Mouse (Mus musculus): ENCODE results near the gene Gngt2. TPM values are rescaled to one million over a fixed set of nuclear protein-coding genes. Genes with fewer than 3 reads are reported as not detected.

Gngt2 gene
- polyA plus RNA-seq, 1 experiment from 2014 or later, result 24.2 TPM

DNA sequence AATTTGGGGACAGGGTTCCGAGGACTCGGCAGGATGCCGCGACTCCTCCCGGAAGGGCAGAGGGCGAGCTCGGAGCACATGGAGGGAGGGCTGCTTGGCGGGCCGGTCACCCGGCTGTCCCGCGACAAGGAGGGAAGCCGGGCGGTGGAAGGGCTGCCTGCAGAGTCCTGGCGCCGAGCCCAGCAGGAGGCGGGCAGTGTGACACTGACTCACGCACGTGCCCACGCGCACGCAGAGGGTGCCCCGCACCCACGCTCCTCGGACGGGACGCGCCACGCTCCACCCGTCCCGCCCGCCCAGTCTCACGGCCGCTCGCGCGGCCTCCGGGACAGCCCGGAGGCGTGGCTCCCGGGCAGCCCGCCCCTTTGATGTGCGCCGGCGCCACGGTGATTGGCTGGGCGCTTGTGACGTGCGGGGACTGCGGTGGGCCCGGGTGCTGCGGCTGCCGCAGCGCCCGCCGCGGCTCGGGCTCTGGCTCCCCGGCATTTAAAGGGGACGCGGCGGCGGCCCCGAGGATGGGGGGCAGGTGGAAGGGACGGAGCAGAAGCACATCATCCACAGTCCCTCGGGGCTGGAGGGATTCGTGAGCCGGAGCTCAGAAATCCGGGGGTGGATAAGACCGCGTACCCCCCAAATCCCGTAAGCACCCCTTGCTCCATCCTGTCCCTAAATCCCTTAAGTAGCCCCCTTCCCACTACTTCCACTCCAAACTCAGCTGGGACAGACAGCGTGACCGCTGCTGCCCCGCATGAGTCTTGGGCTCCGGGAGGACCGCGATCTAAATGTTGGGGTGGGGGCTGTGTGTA is 12.7 kb upstream of the Gngt2 start, which contains the start of gene Phospho1:
Gene Phospho1, plus strand, starts transcription at position 429 of the 806 bp plus-strand sequence.
- Histone ChIP-seq H3K9ac (replicated peaks; ENCODE audit: low read length) (peak within 1 kb of the TSS; percentile 77), H3K9me3 (ENCODE audit: low read length) (no peaks in the 10 kb centered on the region), H3K27me3 (ENCODE audit: insufficient read depth, low read length) (peaks cover 41% of the 10 kb centered on the region), H3K27ac (ENCODE audit: low read length) (no peak within 1 kb of the TSS), H3K4me3 (ENCODE audit: low read length) (peak within 1 kb of the TSS; percentile 68), H3K4me2 (replicated peaks; ENCODE audit: low read depth, low read length) (peak within 1 kb of the TSS; percentile 98), H3K36me3 (ENCODE audit: insufficient read depth, low read length) (no peaks in the 10 kb centered on the region), H3K4me1 (ENCODE audit: insufficient read depth, low read length) (peaks cover 14% of the 10 kb centered on the region)
- WGBS, result under 1% methylated on average over 77 of the region's 78 CpGs
- ATAC-seq (ENCODE audit: low FRiP score, low TSS enrichment), result peak; percentile 96

DNA sequence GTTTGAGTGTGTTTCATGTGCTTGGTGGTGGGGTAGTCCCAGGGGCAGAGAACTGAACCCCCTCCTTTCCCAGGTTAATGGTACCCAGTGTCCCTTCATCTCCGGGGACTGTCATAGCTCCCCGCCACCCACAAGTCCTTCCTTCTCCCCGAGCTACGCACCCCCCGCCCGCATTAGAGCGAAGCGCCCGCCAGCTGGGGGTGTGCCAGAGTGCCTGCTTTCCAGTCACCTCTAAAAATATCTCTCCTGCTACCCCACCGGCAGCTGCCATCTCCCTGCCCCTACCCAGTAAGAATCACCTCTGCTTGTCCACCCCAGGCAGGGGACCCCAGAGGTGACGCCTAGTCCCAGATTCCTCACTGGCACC is 12.2 kb upstream of the Gngt2 start:
- 5% methylated on average over 11 of the region's 11 CpGs for WGBS
- H3K27me3 ChIP-seq (ENCODE audit: insufficient read depth, low read length), result peaks cover 47% of the 10 kb centered on the region
- no peaks in the 10 kb centered on the region for H3K36me3 ChIP-seq (ENCODE audit: insufficient read depth, low read length)

DNA sequence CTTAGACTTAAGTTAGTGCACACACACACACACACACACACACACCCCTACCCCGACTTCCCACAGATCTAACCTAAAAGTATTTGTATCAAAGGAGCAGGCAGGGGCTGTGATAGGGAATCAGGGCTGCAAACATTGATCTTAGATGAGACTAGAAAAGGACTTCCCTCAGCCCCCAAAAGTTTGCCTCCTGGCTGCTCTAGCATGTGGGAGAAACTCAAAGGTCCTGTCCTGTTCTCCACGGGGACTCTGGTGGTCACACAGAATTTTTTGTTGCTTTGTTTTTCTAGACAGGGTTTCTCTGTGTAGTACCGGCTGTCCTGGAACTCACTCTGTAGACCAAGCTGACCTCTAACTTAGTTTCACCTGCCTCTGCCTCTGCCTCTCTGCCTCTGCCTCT is 11.4 kb upstream of the Gngt2 start:
- Histone ChIP-seq H3K4me2 (replicated peaks; ENCODE audit: low read depth, low read length) (no peak overlapping the region), H3K4me1 (ENCODE audit: insufficient read depth, low read length) (peaks cover 19% of the 10 kb centered on the region), H3K4me3 (ENCODE audit: low read length) (no peak overlapping the region), H3K9ac (replicated peaks; ENCODE audit: low read length) (no peak overlapping the region), H3K36me3 (ENCODE audit: insufficient read depth, low read length) (no peaks in the 10 kb centered on the region), H3K9me3 (ENCODE audit: low read length) (no peaks in the 10 kb centered on the region), H3K27me3 (ENCODE audit: insufficient read depth, low read length) (peaks cover 54% of the 10 kb centered on the region), H3K27ac (ENCODE audit: low read length) (no peak overlapping the region)
- 39% methylated on average over 3 of the region's 3 CpGs for WGBS
- no peak for ATAC-seq (ENCODE audit: low FRiP score, low TSS enrichment)

More for the DNA sequence above, 12.2 kb upstream of the Gngt2 start:
- Histone ChIP-seq H3K27ac (ENCODE audit: low read length) (no peak overlapping the region), H3K9ac (replicated peaks; ENCODE audit: low read length) (peak overlapping the region; percentile 77), H3K4me3 (ENCODE audit: low read length) (peak overlapping the region; percentile 68), H3K9me3 (ENCODE audit: low read length) (no peaks in the 10 kb centered on the region), H3K4me1 (ENCODE audit: insufficient read depth, low read length) (peaks cover 14% of the 10 kb centered on the region), H3K4me2 (replicated peaks; ENCODE audit: low read depth, low read length) (peak overlapping the region; percentile 98)
- ATAC-seq (ENCODE audit: low FRiP score, low TSS enrichment), result peak; percentile 21; the same call in 1 of the 2 replicates

DNA sequence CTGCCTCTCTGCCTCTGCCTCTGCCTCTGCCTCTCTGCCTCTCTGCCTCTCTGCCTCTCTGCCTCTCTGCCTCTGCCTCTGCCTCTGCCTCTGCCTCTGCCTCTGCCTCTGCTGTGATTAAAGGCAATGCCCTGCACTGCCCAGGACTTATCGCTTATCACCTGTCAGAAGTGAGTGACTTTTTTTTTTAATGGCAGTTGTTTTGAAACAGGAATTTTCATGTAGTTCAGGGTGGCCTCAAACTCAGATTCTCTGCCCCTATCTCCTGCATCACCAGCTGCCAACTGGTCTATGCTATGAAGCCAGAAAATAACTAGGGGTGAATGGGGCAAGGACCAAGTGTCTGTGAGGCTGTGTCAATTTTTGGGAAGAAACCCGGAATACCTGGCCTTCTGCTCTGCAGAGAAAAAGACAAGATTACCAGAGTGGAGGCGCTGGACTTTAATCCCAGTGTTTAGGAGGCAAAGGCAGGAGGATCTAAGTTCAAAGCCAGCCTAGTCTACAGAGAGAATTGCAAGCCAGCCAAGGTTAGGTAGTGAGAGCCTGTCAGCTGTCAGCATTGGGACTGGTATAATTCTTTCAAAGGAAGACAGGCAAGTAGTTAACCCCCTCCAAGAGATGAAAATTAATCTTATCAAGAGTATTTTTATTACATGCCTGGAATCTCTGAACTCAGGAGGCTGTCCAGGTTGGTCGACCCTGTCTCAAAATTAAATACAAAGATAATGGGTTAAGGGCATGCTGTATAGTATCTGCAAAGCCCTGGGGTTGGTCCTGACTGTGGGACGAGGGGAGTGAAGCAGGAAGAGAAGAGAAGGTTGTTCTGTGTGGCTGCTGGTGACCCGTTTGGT is 10.5 kb upstream of the Gngt2 start:
- WGBS, result 48% methylated on average over 6 of the region's 6 CpGs

DNA sequence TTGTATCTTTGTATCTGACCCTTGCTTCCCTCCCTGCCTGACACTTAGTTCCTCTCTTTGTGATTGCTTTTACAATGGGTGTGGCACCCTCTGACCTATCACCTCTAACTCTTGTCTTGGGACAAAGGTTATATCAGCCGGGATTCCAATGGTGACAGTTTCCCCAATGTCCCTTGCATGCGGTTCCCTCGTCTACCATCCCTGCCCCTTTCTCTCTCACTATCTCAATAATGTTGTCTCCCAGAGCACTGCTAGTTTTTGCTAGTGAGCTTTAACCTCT is 9.9 kb upstream of the Gngt2 start:
- no peak for ATAC-seq (ENCODE audit: low FRiP score, low TSS enrichment)

More for the DNA sequence above, 10.5 kb upstream of the Gngt2 start:
- Histone ChIP-seq H3K27me3 (ENCODE audit: insufficient read depth, low read length) (peaks cover 63% of the 10 kb centered on the region), H3K4me2 (replicated peaks; ENCODE audit: low read depth, low read length) (no peak overlapping the region), H3K9me3 (ENCODE audit: low read length) (no peaks in the 10 kb centered on the region), H3K27ac (ENCODE audit: low read length) (no peak overlapping the region), H3K9ac (replicated peaks; ENCODE audit: low read length) (no peak overlapping the region), H3K4me1 (ENCODE audit: insufficient read depth, low read length) (peaks cover 28% of the 10 kb centered on the region), H3K4me3 (ENCODE audit: low read length) (no peak overlapping the region), H3K36me3 (ENCODE audit: insufficient read depth, low read length) (no peaks in the 10 kb centered on the region)
- ATAC-seq (ENCODE audit: low FRiP score, low TSS enrichment), result no peak

DNA sequence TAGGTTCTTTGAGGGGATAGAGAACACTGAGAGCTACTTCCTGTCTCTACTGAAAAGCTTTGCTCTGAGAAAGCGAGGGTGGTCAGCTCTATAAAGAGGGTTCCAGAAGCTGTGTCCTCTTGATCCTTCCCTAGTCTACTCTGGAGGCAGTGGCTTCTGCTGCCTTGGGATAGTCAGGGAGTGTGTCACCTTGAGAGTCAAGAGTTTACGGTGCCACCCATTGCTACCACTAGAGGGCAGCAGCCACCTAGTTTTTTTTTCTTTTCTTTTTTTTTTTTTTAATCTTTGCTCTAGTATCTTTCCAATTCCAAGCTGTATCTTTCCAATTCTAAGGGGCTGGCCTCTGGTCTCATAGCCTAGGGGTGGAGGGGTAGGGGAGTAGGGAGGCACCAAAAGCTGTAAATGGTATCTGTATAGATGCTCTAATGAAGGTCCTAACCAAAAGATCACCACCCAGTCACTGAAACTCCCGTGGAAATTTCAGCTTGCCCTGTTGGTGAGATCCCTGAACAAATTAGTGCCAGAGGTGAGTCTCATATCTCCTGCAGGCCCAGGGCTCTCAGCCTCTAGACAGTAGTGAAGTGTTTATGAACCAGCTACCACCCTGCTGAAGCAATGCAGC is 9.4 kb upstream of the Gngt2 start:
- Histone ChIP-seq H3K4me1 (ENCODE audit: insufficient read depth, low read length) (peaks cover 29% of the 10 kb centered on the region), H3K27me3 (ENCODE audit: insufficient read depth, low read length) (peaks cover 73% of the 10 kb centered on the region), H3K9me3 (ENCODE audit: low read length) (no peaks in the 10 kb centered on the region), H3K4me3 (ENCODE audit: low read length) (no peak overlapping the region), H3K27ac (ENCODE audit: low read length) (no peak overlapping the region), H3K36me3 (ENCODE audit: insufficient read depth, low read length) (no peaks in the 10 kb centered on the region), H3K4me2 (replicated peaks; ENCODE audit: low read depth, low read length) (no peak overlapping the region), H3K9ac (replicated peaks; ENCODE audit: low read length) (no peak overlapping the region)
- 20% methylated on average over 3 of the region's 3 CpGs for WGBS
- ATAC-seq (ENCODE audit: low FRiP score, low TSS enrichment), result no peak

More for the DNA sequence above, 9.9 kb upstream of the Gngt2 start:
- WGBS, result 20% methylated on average over 3 of the region's 3 CpGs
- Histone ChIP-seq H3K27me3 (ENCODE audit: insufficient read depth, low read length) (peaks cover 68% of the 10 kb centered on the region), H3K27ac (ENCODE audit: low read length) (no peak overlapping the region), H3K9me3 (ENCODE audit: low read length) (no peaks in the 10 kb centered on the region), H3K9ac (replicated peaks; ENCODE audit: low read length) (no peak overlapping the region), H3K4me3 (ENCODE audit: low read length) (no peak overlapping the region), H3K4me2 (replicated peaks; ENCODE audit: low read depth, low read length) (no peak overlapping the region), H3K4me1 (ENCODE audit: insufficient read depth, low read length) (peaks cover 29% of the 10 kb centered on the region), H3K36me3 (ENCODE audit: insufficient read depth, low read length) (no peaks in the 10 kb centered on the region)

DNA sequence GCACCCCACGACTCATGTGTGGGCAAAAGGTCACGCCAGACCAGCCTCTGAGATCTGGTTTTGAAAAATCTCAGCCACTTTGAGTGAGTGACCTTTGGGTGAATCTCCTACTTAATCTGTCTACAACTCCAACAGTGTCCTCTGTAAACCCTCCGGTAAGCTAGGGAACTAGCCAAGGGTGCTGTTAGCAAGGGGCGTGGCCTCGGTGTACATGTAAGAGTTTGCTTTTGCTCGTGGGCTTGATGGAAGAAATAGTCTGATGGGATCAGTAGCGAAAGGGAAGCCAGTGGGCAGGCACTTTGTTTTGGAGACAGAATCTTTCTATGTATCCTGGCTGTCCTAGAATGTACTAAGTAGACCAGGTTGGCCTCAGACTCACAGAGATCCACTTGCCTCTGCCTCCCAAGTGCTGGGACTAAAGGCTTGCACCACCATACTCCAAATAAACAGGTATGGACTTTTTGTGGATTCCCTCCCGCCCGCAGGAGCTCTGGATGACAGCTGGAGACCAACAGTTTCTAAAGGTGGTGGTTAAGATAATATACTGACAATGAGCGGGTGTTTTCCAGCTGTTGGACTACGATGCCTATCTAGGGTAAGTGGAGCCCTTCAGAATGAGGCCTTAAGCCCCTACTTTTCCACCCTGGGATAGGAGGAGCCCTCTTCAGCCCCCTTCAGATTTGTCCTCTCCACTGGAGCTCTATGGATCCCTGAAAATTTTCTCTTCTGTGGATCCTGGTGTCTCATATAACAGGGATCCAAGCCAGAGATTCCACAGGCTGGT is 8.6 kb upstream of the Gngt2 start:
- ATAC-seq (ENCODE audit: low FRiP score, low TSS enrichment), result no peak
- H3K4me3 ChIP-seq (ENCODE audit: low read length), result no peak overlapping the region
- WGBS, result 70% methylated on average over 11 of the region's 11 CpGs

DNA sequence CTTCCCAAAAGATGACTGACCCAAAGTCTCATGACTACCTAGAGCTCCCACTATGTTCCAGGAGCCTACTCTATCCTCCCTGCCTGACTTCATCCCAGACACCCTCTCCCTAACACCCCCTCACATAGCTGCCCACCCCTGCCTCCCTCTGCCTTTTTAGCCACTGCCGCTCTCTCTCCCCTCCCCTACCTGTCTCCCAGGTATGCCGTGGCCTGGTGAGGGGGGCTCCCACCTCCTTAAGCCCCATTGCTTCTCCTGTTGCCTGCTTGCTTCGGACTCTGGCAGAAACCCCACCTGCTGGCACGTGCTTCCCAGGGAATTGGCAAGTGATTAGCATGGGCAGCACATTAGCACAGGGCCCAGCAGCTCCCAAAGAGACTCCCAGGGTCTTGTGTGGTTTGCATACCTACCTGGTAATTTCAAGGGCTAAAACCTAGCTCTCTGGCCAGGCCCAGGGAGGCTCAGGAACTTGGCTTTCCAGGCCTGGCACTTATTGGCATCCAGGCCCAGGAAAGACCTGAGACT is 7.4 kb upstream of the Gngt2 start:
- H3K9ac ChIP-seq (replicated peaks; ENCODE audit: low read length), result no peak overlapping the region
- peaks cover 87% of the 10 kb centered on the region for H3K27me3 ChIP-seq (ENCODE audit: insufficient read depth, low read length)
- no peak overlapping the region for H3K27ac ChIP-seq (ENCODE audit: low read length)
- no peaks in the 10 kb centered on the region for H3K36me3 ChIP-seq (ENCODE audit: insufficient read depth, low read length)
- no peak overlapping the region; the same call in 1 of the 2 replicates for H3K4me3 ChIP-seq (ENCODE audit: low read length)
- ATAC-seq (ENCODE audit: low FRiP score, low TSS enrichment), result no peak
- WGBS, result 34% methylated on average over 4 of the region's 4 CpGs
- H3K9me3 ChIP-seq (ENCODE audit: low read length), result no peaks in the 10 kb centered on the region
- no peak overlapping the region for H3K4me2 ChIP-seq (replicated peaks; ENCODE audit: low read depth, low read length)
- H3K4me1 ChIP-seq (ENCODE audit: insufficient read depth, low read length), result peaks cover 35% of the 10 kb centered on the region

More for the DNA sequence above, 8.6 kb upstream of the Gngt2 start:
- Histone ChIP-seq H3K27me3 (ENCODE audit: insufficient read depth, low read length) (peaks cover 77% of the 10 kb centered on the region), H3K9ac (replicated peaks; ENCODE audit: low read length) (no peak overlapping the region), H3K36me3 (ENCODE audit: insufficient read depth, low read length) (no peaks in the 10 kb centered on the region), H3K27ac (ENCODE audit: low read length) (no peak overlapping the region), H3K4me1 (ENCODE audit: insufficient read depth, low read length) (peaks cover 28% of the 10 kb centered on the region), H3K9me3 (ENCODE audit: low read length) (no peaks in the 10 kb centered on the region), H3K4me2 (replicated peaks; ENCODE audit: low read depth, low read length) (no peak overlapping the region)

All from kidney, embryonic 16.5 days (tissue).